24 mouse cellular contexts compared by ENCODE assay signal in the genomic region with DNA sequence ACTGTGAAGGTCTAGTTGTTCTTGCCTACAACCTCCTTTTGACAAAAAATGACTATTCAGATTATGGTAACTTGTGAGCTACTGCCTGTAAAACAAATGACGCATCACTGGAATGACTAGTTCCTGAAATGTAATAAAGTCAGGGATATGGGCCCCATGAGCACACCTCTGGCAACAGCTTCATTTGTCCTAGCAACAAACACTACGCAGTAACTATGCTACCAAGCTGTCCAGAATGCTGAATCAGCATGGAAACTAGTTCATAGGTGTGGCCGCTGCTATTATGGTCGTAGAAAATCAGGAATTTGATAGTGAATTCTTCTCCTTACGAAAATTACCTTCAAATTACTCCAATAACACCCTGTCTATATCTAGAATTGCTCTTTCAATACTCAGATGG.
"Had no signal": no experiment of that assay in that cellular context is flagged by ENCODE, and none has a peak within 500 bp of the region (broad histone marks: within the 10 kb centered on the region; RNA-seq: fewer than 3 reads in every experiment).

No protein-coding gene starts in this region.

- H3K4me2 ChIP-seq: heart, embryonic 11.5 days; heart, embryonic 13.5 days; heart, embryonic 15.5 days; hindbrain, embryonic 13.5 days; hindbrain, embryonic 15.5 days; limb, embryonic 13.5 days; liver, embryonic 11.5 days; liver, embryonic 13.5 days; liver, embryonic 15.5 days had no signal

- H3K4me3 ChIP-seq: heart, adult 2 months; heart, embryonic 13.5 days; heart, embryonic 15.5 days; hindbrain, embryonic 13.5 days; hindbrain, embryonic 15.5 days; layer of hippocampus, adult 2 months; left cerebral cortex, adult 2 months; limb, embryonic 13.5 days; liver, embryonic 13.5 days; liver, embryonic 15.5 days had no signal

- H3K27me3 ChIP-seq: heart, embryonic 13.5 days; heart, embryonic 15.5 days; hindbrain, embryonic 13.5 days; hindbrain, embryonic 15.5 days; limb, embryonic 13.5 days; liver, embryonic 13.5 days; liver, embryonic 15.5 days had no signal

- DNase-seq: gastrocnemius, postnatal 14 days; gastrocnemius, postnatal 36 days; heart, adult 11 months; heart, adult 2 months; heart, postnatal 14 days; heart, postnatal 36 days; kidney, adult 11 months; kidney, adult 2 months; kidney, postnatal 10 days; kidney, postnatal 25 days; kidney, postnatal 4 days; liver; liver, embryonic 13.5 days had no signal

- H3K4me1 ChIP-seq: liver, embryonic 13.5 days; liver, embryonic 15.5 days had no signal

- H3K36me3 ChIP-seq: heart, embryonic 13.5 days; heart, embryonic 15.5 days; hindbrain, embryonic 13.5 days; hindbrain, embryonic 15.5 days; limb, embryonic 13.5 days; liver, embryonic 13.5 days; liver, embryonic 15.5 days had no signal

- ATAC-seq: hindbrain, postnatal 0 days had no signal

- H3K9me3 ChIP-seq: heart, embryonic 13.5 days; heart, embryonic 15.5 days; hindbrain, embryonic 13.5 days; hindbrain, embryonic 15.5 days; limb, embryonic 13.5 days; liver, embryonic 13.5 days; liver, embryonic 15.5 days had no signal

- H3K9ac ChIP-seq: heart, embryonic 13.5 days; heart, embryonic 15.5 days; hindbrain, embryonic 13.5 days; hindbrain, embryonic 15.5 days; limb, embryonic 13.5 days; liver, embryonic 13.5 days; liver, embryonic 15.5 days had no signal

- H3K27ac ChIP-seq: heart, adult 2 months; heart, embryonic 13.5 days; heart, embryonic 15.5 days; hindbrain, embryonic 13.5 days; hindbrain, embryonic 15.5 days; hindbrain, postnatal 0 days; layer of hippocampus, adult 2 months; left cerebral cortex, adult 2 months; limb, embryonic 13.5 days; liver, embryonic 13.5 days; liver, embryonic 15.5 days had no signal
